Comparison of ENCODE assay signal across 23 mouse cellular contexts in the genomic region with DNA sequence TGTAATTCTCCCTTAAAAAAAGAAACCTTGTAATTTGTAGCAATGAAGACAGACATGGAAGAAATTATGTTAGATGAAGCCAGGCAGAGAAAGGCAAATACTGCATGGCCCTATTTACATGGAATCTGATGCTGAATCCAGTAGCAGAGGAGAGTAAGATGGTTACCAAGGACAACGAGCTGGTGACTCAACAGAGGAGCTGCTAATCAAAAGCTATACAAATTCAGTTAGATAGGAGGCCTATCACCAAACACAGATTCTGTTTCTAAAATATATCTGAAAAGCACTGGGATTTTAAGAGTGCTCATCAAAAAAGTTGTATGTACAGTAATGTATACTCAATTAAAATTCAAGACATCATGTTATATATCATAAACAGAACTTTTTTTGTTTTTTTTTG.
"Had no signal": no experiment of that assay in that cellular context is flagged by ENCODE, and none has a peak within 500 bp of the region (broad histone marks: within the 10 kb centered on the region; RNA-seq: fewer than 3 reads in every experiment).

No protein-coding gene starts in this region.

- H3K27ac ChIP-seq: lung, embryonic 15.5 days; macrophage; midbrain, embryonic 10.5 days; midbrain, embryonic 12.5 days; neural tube, embryonic 13.5 days; neural tube, embryonic 15.5 days had no signal

- DNase-seq: liver, postnatal 0 days; lung, adult 2 months; lung, postnatal 14 days; lung, postnatal 36 days; midbrain, embryonic 14.5 days; retina, postnatal 1 day; right cerebral cortex, adult 18-20 months; right cerebral cortex, postnatal 25 days; right cerebral cortex, postnatal 4 days; spleen, adult 18-20 months; thymus, adult 18-20 months; thymus, postnatal 14 days; thymus, postnatal 36 days had no signal

- H3K4me1 ChIP-seq: lung, embryonic 15.5 days; midbrain, embryonic 10.5 days; midbrain, embryonic 12.5 days; neural tube, embryonic 13.5 days; neural tube, embryonic 15.5 days had no signal

- H3K4me3 ChIP-seq: lung, embryonic 15.5 days; megakaryocyte, embryonic 14.5 days; midbrain, embryonic 10.5 days; midbrain, embryonic 12.5 days; myocyte; neural tube, embryonic 13.5 days; neural tube, embryonic 15.5 days had no signal

- H3K27me3 ChIP-seq: lung, embryonic 15.5 days; megakaryocyte, embryonic 14.5 days; midbrain, embryonic 12.5 days; neural tube, embryonic 13.5 days; neural tube, embryonic 15.5 days had no signal

- H3K9me3 ChIP-seq: lung, embryonic 15.5 days; midbrain, embryonic 10.5 days; midbrain, embryonic 12.5 days; neural tube, embryonic 13.5 days; neural tube, embryonic 15.5 days had no signal

- H3K9ac ChIP-seq: liver, postnatal 0 days; lung, embryonic 15.5 days; midbrain, embryonic 12.5 days; neural tube, embryonic 13.5 days; neural tube, embryonic 15.5 days had no signal

- ATAC-seq: liver, postnatal 0 days; lung, postnatal 0 days; midbrain, embryonic 16.5 days had no signal
